Mouse (Mus musculus): ENCODE measurements around the gene Ube2v1. TPM values are rescaled to one million over a fixed set of nuclear protein-coding genes. Genes with fewer than 3 reads are reported as not detected.

The Ube2v1 gene
- total RNA-seq, 2 experiments from 2014 or later, result 45.1 to 86.3 TPM

DNA sequence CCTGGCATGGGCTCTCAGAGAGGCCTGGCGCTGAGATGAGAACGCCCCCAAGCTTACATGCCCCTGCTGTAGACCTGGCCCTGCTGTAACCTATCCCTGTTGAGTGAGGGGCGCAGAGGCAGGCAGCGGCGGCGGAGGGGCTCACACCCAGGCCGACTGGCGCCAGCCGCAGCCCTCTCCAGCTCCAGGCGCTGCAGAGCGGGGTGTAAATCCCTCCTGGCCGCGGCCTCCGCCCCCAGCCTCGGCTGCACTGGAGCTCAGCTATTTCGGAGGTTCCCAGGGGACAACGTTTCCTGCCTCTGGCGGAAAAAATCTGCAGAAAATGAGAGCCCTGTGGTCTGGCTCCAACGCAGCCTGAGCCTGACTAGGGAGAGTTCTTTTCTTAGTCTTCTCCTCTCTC is 66.2 kb downstream of the Ube2v1 start:
- ATAC-seq (ENCODE audit: poor library complexity, severe bottlenecking), result no peak

- ATAC-seq (ENCODE audit: poor library complexity, severe bottlenecking), result no peak
Observed at GRCm38 (mm10) chr2:167565312-167565656, 66.6 kb downstream of the Ube2v1 start.

- no peak for ATAC-seq (ENCODE audit: poor library complexity, severe bottlenecking)
Observed at GRCm38 (mm10) chr2:167564551-167565311, 67.2 kb downstream of the Ube2v1 start.

DNA sequence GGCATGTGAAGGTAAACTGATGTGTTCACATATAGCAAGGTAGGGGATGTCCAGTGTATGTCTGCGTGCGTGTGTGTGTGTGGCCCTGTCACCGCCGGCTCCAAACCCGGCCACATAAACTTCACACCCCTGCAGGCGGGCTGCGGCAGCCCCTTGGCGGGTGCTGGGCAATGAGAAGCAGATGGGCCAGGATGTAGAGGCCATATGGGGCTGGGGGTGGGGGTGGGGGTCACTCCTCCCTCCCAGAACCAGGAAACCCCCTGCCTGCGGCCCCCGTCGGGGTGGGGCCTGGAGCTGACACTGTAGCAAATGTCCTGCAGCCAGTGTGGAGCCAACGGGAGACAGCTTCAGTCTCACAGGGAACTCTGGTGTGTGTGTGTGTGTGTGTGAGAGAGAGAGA is 68.2 kb downstream of the Ube2v1 start:
- no peak for ATAC-seq (ENCODE audit: poor library complexity, severe bottlenecking)

- ATAC-seq (ENCODE audit: poor library complexity, severe bottlenecking), result no peak
Observed at GRCm38 (mm10) chr2:167563035-167563434, 68.9 kb downstream of the Ube2v1 start.

DNA sequence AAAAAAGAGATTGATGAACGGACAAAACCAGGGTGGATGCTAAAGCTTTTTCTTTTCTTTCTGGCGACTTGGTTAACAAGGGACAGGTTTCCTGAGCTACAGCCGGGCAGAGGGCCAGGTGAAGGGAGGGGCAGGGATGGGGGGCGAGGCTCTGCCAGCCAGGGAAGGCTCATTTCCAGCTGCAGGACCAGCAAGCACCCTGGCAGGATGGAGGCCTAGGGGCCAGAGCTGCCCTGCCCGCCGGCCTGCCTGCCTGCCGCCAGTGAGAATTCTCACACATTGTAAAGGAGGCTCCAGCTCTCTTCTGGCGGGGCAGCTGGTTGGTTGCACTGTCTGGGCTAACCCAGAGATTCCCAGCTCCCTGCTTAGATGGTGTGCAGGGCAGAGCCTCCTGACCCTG is 69.8 kb downstream of the Ube2v1 start:
- ATAC-seq (ENCODE audit: poor library complexity, severe bottlenecking), result no peak

DNA sequence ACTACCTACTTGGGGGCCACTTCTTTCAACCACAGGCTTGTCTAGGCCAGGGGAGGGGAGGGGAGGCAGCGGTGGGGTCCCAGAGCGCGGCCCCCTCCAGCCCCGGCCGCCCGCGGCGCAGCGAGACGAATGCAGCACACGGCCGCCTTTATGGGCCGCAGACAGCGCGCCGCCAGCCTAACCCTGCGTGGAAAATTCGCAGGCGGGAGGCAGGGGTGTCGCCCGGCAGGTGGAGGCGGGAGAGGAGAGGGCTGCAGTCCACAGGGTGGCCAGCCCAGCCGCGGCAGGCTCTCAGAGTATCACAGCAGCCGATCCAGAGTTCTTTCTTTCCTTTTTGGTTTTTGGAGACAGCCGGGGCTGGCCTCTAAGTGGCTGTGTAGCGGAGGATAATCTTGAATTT is 72.5 kb downstream of the Ube2v1 start:
- no peak for ATAC-seq (ENCODE audit: poor library complexity, severe bottlenecking)

Other genes with a start within 250 kb of the Ube2v1 start
- gene Slc9a8, start 210.4 kb downstream of the Ube2v1 start, total RNA-seq (2015), result 19.1 and 27.9 TPM in 2 replicates
- 17.2 and 24.7 TPM in 2 replicates for gene Slc9a8, start 210.4 kb downstream of the Ube2v1 start, total RNA-seq (2017)
- 59.7 and 61.7 TPM in 2 replicates for gene Rnf114, start 139.4 kb downstream of the Ube2v1 start, total RNA-seq (2015)
- gene Rnf114, start 139.4 kb downstream of the Ube2v1 start, total RNA-seq (2017), result 36.3 and 37.8 TPM in 2 replicates
- gene Spata2, start 139.2 kb downstream of the Ube2v1 start, total RNA-seq (2015), result 9.0 and 11.3 TPM in 2 replicates
- 6.3 and 10.3 TPM in 2 replicates for gene Spata2, start 139.2 kb downstream of the Ube2v1 start, total RNA-seq (2017)
- gene Snai1, start 93.9 kb downstream of the Ube2v1 start, total RNA-seq (2015), result 0.40 and 1.8 TPM in 2 replicates
- 0.40 TPM in 1 of 2 replicates, not detected in the other for gene Snai1, start 93.9 kb downstream of the Ube2v1 start, total RNA-seq (2017)
- gene Gm20431, start 29.4 kb upstream of the Ube2v1 start, total RNA-seq (2015), result 6.1 and 22.8 TPM in 2 replicates
- gene Gm20431, start 29.4 kb upstream of the Ube2v1 start, total RNA-seq (2017), result not detected in 2 replicates
- gene Cebpb, start 56.8 kb upstream of the Ube2v1 start, total RNA-seq (2015), result 79.3 and 125 TPM in 2 replicates
- 55.5 and 59.5 TPM in 2 replicates for gene Cebpb, start 56.8 kb upstream of the Ube2v1 start, total RNA-seq (2017)
- gene Tmem189, start 57.7 kb upstream of the Ube2v1 start, total RNA-seq (2015), result 25.1 and 35.7 TPM in 2 replicates
- gene Tmem189, start 57.7 kb upstream of the Ube2v1 start, total RNA-seq (2017), result 40.6 and 43.1 TPM in 2 replicates

All from megakaryocyte, adult 5-6 weeks (primary cell).